Mouse (Mus musculus) left cerebral cortex, adult 11 months (tissue): Measurements from ENCODE around the gene Plekhf1.

Source experiments
- DNase-seq: peaks from one replicate; pipeline ENCODE4 v3.0.0; 2022; ENCODE audit warnings: low spot score

Gene Plekhf1

DNA sequence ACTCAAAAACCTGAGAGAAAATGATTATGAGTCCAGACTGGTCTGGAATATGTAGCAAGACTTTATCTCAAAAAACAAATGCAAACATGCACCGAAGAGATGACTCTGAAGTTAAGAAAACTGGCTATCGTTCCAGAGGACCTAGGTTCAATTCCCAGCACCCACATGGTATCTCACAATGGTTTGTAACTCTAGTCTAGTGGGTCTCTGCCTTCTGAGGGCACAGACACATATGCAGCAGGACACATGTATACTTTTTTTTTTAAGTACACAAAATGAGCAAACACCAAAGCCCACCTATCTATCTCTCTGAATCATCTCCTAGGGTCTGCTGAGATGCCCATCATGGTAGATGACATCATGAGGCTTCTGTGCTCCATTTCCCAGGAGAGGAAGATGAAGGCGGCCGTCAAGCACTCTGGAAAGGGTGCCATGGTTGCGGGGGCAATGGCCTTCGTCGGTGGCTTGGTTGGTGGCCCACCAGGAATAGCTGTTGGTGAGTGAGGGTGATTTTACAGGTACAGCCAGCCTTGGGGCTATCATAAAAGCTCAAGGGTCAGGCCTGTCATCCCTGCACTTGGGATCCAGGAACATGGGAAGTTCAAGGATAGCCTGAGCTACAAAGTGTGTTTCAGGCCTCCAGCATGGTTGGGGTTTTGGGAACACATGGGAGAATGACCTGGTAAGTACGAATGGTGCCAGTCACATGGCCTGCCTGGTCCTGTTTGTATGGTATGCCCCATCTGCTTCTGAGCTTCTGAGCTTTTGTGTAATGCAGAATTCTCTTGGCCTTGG, 39.3 kb downstream of the Plekhf1 start:
- DNase-seq = no peak

DNA sequence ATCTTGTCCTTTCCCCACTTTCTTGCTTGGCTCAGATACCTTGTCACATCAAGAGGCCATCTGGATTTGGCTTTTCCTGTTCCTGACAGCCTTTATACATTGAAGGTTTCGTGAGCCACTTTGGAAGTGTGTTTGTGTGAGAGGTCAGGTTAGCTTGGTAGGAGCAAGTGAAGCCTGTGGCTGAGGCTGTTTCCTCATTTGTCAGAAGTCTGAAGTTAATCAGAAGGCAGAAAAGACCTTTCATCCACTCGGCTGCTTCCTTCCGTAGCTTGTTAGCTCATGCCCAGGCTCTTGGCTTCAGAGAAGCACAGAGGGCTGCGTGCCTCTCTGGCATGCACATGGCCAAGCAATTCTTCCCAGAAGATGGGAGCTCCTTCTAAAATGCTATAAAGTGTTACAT, 40.0 kb downstream of the Plekhf1 start:
- no peak for DNase-seq

DNA sequence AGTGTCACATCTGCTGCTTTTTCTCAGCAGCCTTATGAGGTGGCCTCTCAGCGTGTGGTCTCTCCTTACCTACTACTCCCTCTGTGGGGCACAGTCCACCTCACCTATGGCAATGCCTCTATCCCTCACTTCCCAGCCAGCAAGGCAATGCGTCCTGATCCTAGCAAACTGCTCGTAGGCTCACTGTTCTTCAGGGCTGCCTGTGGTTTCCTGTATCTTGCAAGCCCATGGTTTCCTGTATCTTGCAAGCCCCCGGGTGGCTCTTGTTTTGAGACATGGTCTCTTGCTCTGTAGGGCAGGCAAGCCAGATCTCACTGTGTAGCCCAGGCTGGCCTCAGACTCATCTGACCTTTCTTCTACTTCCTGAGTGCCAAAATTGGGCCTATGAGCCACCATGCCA, 41.0 kb downstream of the Plekhf1 start:
- DNase-seq = no peak

DNA sequence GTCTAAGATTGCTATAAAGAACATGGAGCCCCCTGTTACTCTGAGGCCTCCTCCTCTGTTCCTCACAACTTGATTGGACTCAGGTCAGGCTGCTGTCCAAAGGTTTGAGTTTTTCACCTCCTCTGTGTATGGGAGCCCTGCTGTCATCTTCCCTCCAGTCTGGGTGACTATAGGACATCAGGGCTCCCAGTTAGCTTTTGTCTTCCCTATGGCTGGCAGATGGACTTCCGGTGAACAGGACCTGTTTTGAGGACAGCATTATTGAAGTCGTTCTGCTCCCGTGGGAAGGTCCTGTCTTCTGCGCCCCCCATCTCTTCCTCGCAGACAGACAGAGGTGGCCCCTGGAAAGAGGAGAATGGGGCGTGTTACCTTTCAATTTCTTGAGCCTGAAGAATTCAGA, 43.0 kb downstream of the Plekhf1 start:
- DNase-seq = no peak

DNA sequence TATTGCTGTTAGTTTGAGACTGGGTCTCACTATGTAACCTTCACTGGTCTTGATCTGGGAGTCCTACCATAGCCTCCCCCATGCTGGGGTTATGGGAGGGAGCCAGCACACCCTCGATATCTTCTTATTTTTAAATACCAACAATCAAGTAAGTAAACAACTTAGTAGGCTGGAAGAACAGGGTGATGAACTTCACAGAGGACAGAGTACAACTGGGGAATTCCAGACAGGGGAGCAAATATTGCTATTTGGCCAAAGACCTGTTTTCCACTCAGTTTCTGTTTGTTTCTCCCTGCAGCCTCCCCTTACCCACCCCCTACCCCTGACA, 43.4 kb downstream of the Plekhf1 start:
- no peak for DNase-seq

DNA sequence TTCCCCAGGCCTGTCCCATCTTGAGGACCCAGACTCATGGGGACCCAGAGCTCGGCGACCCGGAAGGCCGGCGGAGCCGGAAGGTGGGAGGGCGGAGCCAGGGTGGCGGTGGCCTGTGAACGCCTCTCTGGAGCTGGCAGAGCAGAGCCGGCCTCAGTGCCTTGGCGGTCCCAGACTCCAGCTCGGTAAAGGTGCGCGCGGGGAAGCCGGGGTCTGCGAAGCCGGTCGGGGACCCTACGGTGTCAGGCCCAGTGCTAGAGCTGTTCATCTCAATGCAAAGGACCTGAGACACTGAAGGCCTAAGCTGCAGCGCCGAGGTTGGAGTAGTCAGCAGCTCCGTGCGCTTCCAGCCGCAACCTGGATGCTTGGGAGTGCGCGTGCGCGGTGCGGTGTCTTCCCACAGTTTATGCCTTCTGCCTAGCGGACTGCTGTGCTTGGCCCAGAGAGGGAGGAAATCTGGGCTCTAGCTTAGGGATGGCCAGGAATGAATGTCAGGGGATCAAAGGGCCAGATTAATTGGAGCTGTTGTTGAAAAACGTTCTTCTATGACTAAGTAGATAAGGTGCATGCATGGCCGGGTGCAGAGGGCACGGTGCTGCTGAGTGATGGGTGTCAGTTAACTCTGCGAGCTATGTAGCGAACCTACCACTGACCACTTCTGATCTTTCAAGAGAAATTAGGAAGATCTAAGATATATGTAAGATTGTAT, 44.0 kb downstream of the Plekhf1 start:
- DNase-seq = peak; percentile 74

DNA sequence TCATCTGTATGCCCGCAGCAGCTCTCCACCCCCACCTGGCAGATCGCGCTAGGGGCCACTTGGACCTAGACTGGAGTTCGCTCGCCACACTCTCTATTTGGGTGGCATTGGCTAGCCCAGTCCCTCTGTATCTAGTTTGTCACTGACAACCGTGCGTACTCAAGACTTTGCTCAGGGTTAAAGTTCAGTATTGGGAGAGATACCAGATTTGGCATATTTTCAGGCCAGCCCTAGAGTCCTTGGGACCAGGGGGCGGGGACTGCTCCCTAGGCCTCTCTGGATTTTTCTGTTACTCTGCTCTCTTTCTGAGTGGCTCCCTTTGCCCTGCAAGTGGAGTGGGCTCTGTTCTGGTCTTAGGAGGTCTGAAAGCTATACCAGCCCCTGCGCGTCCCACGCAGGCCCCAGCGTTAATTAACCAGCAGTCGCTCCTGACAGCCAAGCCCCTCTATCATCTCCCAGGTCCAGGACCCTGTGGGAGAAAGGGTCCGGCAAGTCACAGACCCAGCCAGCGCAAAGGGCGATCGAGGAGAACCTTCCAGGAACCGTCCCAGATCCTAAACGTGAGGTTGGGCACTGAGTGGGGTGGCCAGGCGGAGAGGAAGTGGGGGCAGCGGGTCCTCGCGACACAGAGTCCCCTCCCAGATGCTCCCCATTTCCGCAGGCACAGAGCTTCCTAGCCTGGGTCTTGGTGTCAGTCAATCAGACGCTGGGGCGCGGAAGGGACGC, 44.7 kb downstream of the Plekhf1 start, which contains the start of gene 1600014C10Rik:
Gene 1600014C10Rik, plus strand, starts transcription at position 256 of the 726 bp plus-strand sequence.
- no peak for DNase-seq

DNA sequence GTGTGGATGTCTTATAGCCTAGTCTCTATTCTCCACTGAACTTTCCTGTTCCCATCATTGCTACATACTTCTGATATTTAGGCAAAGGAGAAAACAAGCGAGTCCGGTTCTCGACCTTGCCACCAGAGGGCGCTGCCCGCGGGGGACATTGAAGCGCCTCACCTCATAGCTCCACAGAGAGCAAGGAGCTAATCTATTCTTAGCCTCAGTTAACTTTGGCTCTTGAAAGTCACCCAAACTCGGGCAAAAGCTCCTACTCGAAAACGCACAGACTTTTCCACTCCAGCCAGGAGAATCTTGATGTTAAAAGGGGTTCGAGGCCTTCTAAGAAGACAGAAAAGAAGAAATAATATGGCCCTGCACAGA, 45.2 kb downstream of the Plekhf1 start:
- DNase-seq = no peak

DNA sequence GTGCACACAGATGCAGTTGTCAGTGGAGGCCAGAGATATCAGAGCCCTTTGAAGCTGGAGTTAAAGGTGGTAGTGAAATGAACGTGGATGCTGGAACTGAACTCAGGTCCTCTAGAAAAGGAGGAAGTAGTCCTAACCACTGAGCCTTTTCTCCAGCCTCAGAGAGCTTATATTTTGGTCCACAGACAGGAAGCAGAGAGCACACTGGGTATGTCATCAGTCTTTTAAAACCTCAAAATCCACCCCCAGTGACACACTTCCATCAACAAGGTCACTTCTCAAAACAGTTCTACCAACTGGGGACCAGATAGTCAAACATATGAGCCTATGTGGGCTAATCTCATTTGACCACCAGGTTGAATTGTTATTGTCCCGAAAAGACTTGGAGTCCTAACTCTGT, 46.5 kb downstream of the Plekhf1 start:
- no peak for DNase-seq

DNA sequence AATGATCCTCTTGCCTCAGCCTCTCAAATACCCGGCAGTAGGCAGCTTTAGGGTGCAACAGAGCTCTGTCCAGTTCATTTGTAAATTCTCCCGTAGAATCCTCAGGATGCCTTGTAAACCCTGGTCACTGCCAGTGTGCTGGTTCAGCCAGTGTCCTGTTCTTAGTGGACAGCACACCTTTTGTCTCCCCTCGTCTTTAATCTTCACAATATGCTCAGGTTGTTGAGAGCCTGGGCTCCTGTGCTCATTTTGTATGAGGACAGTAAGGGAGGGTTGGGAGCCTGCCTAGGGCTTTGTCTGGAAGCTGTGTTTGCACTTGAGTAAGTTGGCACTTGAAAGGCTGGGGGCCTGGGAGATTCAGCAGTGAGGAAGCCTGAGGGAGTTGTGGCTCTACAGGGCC, 47.9 kb downstream of the Plekhf1 start:
- DNase-seq = no peak

DNA sequence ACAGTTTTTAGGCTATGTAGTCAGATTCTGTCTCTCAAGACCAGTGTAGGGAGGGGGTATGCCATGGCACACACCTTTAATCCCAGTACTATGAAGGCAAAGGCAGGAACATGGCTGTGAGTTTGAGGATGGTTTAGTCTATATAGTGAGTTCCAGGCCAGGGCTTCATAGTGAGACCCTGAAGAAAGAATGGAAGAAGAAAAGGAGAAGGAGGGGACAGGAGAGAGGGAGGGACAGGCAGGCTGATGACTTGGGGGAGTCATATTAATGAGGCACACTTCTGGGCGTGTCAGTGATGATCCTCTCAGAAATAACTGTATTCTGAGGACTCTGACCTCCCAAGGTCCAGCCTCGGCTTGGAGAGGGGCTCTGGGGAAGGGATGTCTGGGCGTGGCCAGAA, 51.8 kb downstream of the Plekhf1 start:
- DNase-seq = no peak

DNA sequence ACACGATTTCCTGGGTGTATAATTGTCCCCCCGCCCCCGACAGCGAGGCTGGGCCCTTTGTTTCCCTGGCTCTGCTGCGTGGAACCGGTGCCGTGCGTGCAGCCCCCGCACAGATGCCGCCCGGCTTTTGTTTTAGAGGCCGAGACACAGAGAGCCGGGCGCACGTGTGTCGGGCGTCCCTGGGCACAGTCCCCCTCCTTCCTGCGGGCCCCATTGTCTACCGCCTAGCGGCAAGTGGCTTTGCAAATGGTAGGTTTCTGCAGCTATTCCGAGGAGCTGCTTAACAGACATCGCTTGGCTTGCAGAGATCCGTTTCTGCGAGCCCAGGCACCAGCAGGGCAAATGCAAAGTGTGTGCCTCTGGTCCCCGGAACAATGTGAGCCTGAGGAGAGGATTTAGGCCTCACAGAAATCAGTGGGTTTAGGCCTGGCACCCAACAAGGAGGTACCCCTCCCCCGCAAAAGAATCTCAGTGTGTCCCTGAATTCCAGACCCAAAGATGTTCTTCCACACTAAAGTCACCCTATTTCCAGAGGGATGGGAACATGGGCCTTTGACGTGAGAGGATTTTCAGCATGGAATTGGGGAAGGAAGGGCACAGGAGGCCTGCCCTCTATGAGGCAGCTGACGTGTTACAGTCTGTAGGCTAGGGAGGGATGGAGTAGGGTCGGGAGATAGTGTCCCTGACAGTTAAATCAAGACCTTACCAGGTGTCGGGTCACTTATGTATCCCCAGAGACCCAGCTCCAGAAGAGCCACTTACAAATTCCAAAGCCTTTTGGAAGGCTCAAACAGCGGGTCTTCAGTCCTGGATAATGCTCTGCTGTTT, 53.3 kb downstream of the Plekhf1 start:
- DNase-seq = no peak

DNA sequence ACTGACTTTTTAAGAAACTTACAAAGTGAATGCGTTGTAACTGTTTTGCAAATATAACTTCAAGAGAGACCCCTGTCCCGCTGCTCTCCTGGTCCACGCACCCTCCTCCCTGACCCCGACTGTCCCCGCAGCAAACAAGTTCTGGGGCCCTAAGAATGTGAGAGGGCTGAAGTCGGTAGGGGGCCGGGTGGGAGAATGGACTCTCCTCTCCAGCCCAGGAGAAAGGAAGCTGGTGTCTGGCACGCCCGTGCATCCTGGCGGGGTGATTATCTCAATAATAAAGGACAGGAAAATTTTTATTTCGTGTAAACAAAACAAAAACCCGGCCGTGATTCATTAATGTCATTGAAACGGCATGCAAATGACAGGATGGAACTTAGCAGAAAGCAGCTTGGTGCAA, 53.9 kb downstream of the Plekhf1 start:
- DNase-seq = no peak

DNA sequence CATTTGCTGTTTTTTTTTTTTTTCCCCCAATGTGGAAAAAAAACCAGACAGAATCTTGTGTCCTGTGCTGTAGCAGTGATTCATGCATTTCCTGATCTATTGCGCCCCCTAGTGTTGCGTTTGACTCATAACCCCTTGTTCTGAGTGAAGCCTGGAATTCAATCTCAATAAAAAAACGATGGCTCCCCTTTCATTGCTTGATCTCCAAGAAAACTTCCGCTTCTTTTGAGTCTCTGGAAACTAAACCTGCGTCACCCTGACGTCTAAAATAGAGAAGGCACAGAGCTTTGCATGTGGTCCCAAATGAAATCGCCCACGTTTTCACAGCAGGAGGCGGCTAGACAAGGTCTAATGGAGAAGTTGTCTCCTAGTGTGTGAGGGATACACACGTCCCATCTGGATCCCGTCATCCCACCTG, 60.1 kb downstream of the Plekhf1 start:
- DNase-seq = peak; percentile 57
